Mouse (Mus musculus): ENCODE data around the gene Pisd.

The Pisd gene

DNA sequence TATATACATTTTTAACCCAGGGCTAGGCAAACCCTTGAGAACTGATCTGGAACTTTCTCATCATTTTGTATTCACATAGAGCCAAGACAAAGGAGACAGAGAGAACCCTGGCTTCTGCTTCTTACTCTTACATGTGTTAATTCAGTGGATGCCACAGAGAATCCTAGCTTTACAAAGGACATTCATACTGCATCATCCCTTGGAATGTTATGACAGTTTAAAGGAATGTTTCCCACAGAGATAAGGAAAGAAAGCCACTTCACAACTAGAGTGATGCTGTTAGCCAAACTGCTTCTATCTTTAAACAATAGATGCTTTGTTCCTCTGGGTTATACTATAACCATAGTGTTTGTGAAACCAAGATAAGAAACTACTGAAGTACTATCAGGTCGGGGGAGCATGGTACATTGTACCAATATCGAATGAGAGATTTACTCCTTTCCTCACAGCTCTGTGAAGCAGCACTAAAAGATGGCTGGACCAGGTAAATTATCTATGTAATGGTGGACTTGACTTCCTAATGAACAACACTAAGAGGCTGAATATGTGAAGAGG is 79.1 kb downstream of the Pisd start:
- DNase-seq, result no peak

DNA sequence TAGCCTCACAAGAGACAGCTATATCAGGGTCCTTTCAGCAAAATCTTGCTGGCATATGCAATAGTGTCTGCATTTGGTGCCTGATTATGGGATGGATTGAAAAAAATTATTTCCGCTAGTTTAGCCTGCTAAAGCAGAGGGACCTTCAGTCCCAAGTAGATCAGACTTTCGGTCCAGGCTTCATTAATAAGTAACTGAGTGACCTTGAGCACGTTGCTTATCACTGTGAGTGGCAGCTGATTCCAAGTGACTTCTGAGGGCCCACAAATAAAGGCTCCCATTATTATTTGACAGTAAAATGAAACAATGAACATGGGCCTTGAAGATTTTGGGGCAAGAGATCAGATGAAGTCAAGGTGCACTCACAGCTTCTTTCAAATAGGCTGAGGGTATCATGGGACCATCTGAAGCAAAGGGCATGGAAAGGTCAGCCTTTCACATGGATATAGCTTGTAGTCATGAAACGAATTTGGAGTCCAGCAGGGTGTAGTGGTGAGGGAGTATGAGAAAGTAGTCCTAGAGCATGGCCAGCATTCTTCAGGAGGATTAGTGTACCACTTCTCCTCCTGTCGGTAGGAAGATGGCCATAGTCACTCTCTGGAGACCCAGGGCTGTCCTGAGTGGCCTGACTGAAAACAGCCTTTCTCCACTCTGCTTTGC is 88.1 kb downstream of the Pisd start:
- no peak for DNase-seq

DNA sequence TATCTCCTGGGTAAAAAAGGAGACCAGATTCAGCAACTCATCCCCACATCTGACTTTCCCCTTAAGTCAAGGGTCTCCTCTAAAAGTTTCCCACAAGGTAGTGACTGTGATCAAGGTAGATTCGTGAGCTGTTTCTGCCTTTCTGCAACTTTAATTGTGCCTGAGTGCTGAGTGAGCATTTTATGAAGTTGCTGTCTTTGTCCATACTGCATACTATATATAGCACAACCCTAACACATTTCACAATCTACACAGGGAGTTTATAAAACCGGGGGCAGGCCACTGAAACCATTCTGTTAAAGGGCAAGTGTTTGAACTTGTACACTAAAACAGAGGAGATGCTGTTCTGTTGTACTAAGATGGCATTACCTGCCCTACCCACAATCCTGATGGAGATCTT is 92.0 kb downstream of the Pisd start:
- no peak for DNase-seq
